Mouse (Mus musculus): Measurements from ENCODE around the gene Gpr132.

- TF ChIP-seq POLR2AphosphoS2 (IDR thresholded peaks at IDR 0.05; ENCODE audit: insufficient read length, low read depth), result no peak
- no peak for TF ChIP-seq MYOD1 (IDR thresholded peaks at IDR 0.05; ENCODE audit: control insufficient read depth in 1 of 3, insufficient read length in 2 of 3, low read depth in 2 of 3)
- no peak for TF ChIP-seq POLR2A (IDR thresholded peaks at IDR 0.05; ENCODE audit: insufficient read length, low read depth)
- TF ChIP-seq USF1 (IDR thresholded peaks at IDR 0.05; ENCODE audit: low read depth), result no peak
- no peak for TF ChIP-seq TCF12 (IDR thresholded peaks at IDR 0.05; ENCODE audit: insufficient read depth, poor library complexity, severe bottlenecking)
- no peak for TF ChIP-seq SRF (IDR thresholded peaks at IDR 0.05; ENCODE audit: control insufficient read depth, insufficient read length, low read depth)
- no peak for TF ChIP-seq TCF3 (IDR thresholded peaks at IDR 0.05; ENCODE audit: insufficient read length, low read depth)
- TF ChIP-seq E2F4 (IDR thresholded peaks at IDR 0.05; ENCODE audit: insufficient read depth), result no peak
- no peak for TF ChIP-seq CEBPB (IDR thresholded peaks at IDR 0.05; ENCODE audit: insufficient read depth, poor library complexity, severe bottlenecking)
- no peak for TF ChIP-seq MYOG (IDR thresholded peaks at IDR 0.05; ENCODE audit: control insufficient read depth in 1 of 3, insufficient read depth in 1 of 3, insufficient read length in 2 of 3, low read depth in 2 of 3)
- TF ChIP-seq MAX (IDR thresholded peaks at IDR 0.05; ENCODE audit: low read depth), result no peak
Measured at GRCm38 (mm10) chr12:112809641-112810040, 58.4 kb downstream of the Gpr132 start.

Data from myocyte (in vitro differentiated cells).